Mouse (Mus musculus) forebrain, embryonic 12.5 days (tissue): ENCODE results near the gene Slc6a13. TPM values are rescaled to one million over a fixed set of nuclear protein-coding genes. Genes with fewer than 3 reads are reported as not detected.
A peak's percentile ranks its signal among the peaks of the same experiment; 100 is the strongest.

Experiments used
- ATAC-seq: fragments of 200-750 bp; cut with Nextera tagmentation; 2 replicates; pipeline ENCODE4 v1.8.0; 2017; ENCODE audit warnings: moderate TSS enrichment; ENCODE audit not compliant: low FRiP score
- H3K27ac ChIP-seq: fragments of 300-500 bp; sonication (generic); 2 replicates; pipeline ENCODE4 v1.5.1; 2016; ENCODE audit warnings: mild to moderate bottlenecking
- H3K27me3 ChIP-seq: fragments of 300-500 bp; sonication (generic); 2 replicates; pipeline ENCODE4 v1.6.1; 2016; ENCODE audit warnings: mild to moderate bottlenecking
- H3K36me3 ChIP-seq: fragments of 300-500 bp; sonication (generic); replicated peaks from 2 replicates; pipeline ENCODE4 v1.6.1; 2016; ENCODE audit warnings: mild to moderate bottlenecking
- H3K4me1 ChIP-seq: fragments of 300-500 bp; sonication (generic); 2 replicates; pipeline ENCODE4 v1.6.1; 2016
- H3K4me2 ChIP-seq: fragments of 300-500 bp; sonication (generic); 2 replicates; pipeline ENCODE4 v1.6.1; 2016; ENCODE audit warnings: mild to moderate bottlenecking, moderate library complexity
- H3K4me3 ChIP-seq: fragments of 300-500 bp; sonication (generic); replicated peaks from 2 replicates; pipeline ENCODE4 v1.5.1; 2016; ENCODE audit warnings: mild to moderate bottlenecking
- H3K9ac ChIP-seq: fragments of 300-500 bp; sonication (generic); 2 replicates; pipeline ENCODE4 v1.6.1; 2016; ENCODE audit warnings: mild to moderate bottlenecking
- H3K9me3 ChIP-seq: fragments of 300-500 bp; sonication (generic); 2 replicates; pipeline ENCODE4 v1.6.1; 2016
- WGBS: fragments of 180-500 bp; shearing (Covaris S2); methylation state at CpG from one replicate; pipeline ENCODE4 v1.1.7; 2016; 5-methylcytosine and 5-hydroxymethylcytosine counted together
- polyA plus RNA-seq: library from polyadenylated mRNA; unstranded; fragments of >200 nt; fragmentation: Nextera tagmentation; extraction: Ambion mirVana; gene quantifications from 2 replicates; pipeline ENCODE4 v1.2.1, GENCODE M21; 2016

Gene Slc6a13
- polyA plus RNA-seq, 1 experiment from 2014 or later = 1.6 TPM

GRCm38 (mm10) chr6:121335841-121336240 is 35.8 kb downstream of the Slc6a13 start:
- no peaks in the 10 kb centered on the region for H3K9me3 ChIP-seq
- no peak overlapping the region for H3K27ac ChIP-seq
- WGBS = 90% methylated on average over 9 of the region's 9 CpGs
- H3K27me3 ChIP-seq = peaks cover 3% of the 10 kb centered on the region
- no peaks in the 10 kb centered on the region; the same call in 1 of the 2 replicates for H3K4me1 ChIP-seq
- no peaks in the 10 kb centered on the region for H3K36me3 ChIP-seq
- no peak for ATAC-seq
- H3K4me3 ChIP-seq = no peak overlapping the region
- H3K4me2 ChIP-seq = no peak overlapping the region
- H3K9ac ChIP-seq = no peak overlapping the region

DNA sequence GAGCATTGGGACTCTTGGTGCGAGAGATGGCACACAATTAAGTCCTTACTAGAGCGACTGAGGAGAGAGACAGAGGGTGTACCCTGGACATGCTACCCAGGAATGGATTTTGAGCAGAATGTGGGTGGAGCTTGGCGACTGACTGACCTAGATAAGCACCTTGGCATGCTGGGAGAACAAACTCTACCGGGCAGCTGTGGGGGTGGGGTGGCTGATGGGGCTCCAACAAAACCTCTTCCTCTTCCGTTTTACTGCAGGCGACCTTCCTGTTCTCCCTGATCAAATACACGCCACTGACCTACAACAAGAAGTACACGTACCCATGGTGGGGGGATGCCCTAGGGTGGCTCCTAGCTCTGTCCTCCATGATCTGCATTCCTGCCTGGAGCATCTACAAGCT is 36.5 kb downstream of the Slc6a13 start:
- Histone ChIP-seq H3K36me3 (no peaks in the 10 kb centered on the region), H3K4me3 (no peak overlapping the region), H3K4me2 (no peak overlapping the region), H3K9me3 (no peaks in the 10 kb centered on the region), H3K9ac (no peak overlapping the region), H3K27me3 (peaks cover 3% of the 10 kb centered on the region), H3K4me1 (no peaks in the 10 kb centered on the region; the same call in 1 of the 2 replicates), H3K27ac (no peak overlapping the region)
- WGBS = 77% methylated on average over 8 of the region's 8 CpGs
- no peak for ATAC-seq

DNA sequence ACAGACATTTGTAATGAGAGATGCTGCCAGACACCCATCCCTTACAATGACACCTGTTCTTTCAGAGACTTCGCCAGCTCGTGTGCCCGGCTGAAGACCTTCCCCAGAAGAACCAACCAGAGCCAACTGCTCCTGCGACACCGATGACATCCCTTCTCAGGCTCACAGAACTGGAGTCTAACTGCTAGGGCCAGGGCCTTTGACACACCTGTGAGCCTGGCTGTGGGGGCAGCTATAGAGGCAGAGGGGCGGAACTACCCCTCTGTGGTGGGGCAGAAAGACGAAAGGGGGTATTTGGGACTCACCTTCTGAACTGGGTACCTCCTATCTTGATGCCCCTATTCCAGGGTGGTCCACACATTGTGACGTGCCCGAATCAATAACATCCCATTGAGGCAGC is 37.2 kb downstream of the Slc6a13 start:
- Histone ChIP-seq H3K9ac (no peak overlapping the region), H3K36me3 (no peaks in the 10 kb centered on the region), H3K4me2 (no peak overlapping the region), H3K27me3 (peaks cover 3% of the 10 kb centered on the region), H3K4me3 (no peak overlapping the region), H3K27ac (no peak overlapping the region), H3K9me3 (no peaks in the 10 kb centered on the region), H3K4me1 (no peaks in the 10 kb centered on the region; the same call in 1 of the 2 replicates)
- 93% methylated on average over 9 of the region's 9 CpGs for WGBS
- ATAC-seq = no peak

- 28% methylated on average over 3 of the region's 3 CpGs for WGBS
- Histone ChIP-seq H3K4me2 (no peak overlapping the region), H3K4me3 (no peak overlapping the region), H3K27ac (no peak overlapping the region), H3K4me1 (no peaks in the 10 kb centered on the region; the same call in 1 of the 2 replicates), H3K27me3 (peaks cover 8% of the 10 kb centered on the region), H3K36me3 (no peaks in the 10 kb centered on the region), H3K9me3 (no peaks in the 10 kb centered on the region), H3K9ac (no peak overlapping the region)
- ATAC-seq = peak; percentile 74
Observed at GRCm38 (mm10) chr6:121337770-121338518, 37.9 kb downstream of the Slc6a13 start.

GRCm38 (mm10) chr6:121338519-121338896 is 38.5 kb downstream of the Slc6a13 start:
- Histone ChIP-seq H3K4me3 (no peak overlapping the region), H3K27me3 (peaks cover 8% of the 10 kb centered on the region), H3K9ac (no peak overlapping the region), H3K27ac (no peak overlapping the region), H3K9me3 (no peaks in the 10 kb centered on the region), H3K36me3 (no peaks in the 10 kb centered on the region), H3K4me2 (no peak overlapping the region), H3K4me1 (no peaks in the 10 kb centered on the region; the same call in 1 of the 2 replicates)
- WGBS = 62% methylated on average over 4 of the region's 4 CpGs
- ATAC-seq = no peak

- no peaks in the 10 kb centered on the region for H3K36me3 ChIP-seq
- no peak for ATAC-seq
- no peak overlapping the region for H3K4me3 ChIP-seq
- no peaks in the 10 kb centered on the region; the same call in 1 of the 2 replicates for H3K4me1 ChIP-seq
- H3K4me2 ChIP-seq = no peak overlapping the region
- H3K9ac ChIP-seq = no peak overlapping the region
- H3K27ac ChIP-seq = no peak overlapping the region
- WGBS = 86% methylated on average over 6 of the region's 6 CpGs
- H3K9me3 ChIP-seq = no peaks in the 10 kb centered on the region
- peaks cover 16% of the 10 kb centered on the region for H3K27me3 ChIP-seq
Observed at GRCm38 (mm10) chr6:121341650-121342049, 41.6 kb downstream of the Slc6a13 start.

DNA sequence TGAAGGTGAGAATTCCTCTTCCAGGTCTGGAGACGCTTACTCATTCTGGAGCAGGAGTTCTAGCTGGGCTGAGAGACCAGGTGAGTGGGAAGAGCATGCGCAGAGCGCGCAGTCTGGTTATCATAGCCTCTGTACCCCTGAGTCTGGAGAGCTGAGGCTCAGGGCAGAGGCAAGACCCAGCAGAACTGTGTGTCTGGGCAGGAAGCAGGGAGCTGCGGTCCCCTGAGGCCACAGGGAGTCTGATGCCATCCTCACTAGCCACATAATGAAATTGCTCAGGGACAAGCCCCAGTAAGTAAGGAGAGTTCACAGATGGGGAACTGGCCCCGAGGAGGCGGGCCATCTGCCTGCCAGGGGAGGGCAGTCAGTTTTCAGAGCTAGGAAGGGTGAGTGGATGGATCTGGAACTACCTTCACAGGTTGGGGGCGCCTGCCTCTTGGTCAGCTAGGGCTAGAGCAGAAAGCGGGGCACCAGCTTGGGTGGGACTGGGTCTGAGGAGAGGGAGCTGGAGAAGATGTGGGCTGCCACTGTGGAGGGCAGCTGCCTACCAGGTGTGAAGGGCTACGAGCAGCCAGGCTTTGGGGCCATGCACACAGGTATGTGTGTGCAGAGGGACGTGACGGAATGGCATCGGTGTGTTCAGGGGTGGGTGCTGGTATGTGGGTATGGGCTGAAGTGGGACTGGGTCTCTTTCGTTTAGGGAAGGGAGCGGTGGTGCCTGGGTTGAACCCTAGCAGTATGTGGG is 43.2 kb downstream of the Slc6a13 start, which contains the start of gene Slc6a12:
Gene Slc6a12 (plus strand): TSS at position 51 of the 745 bp plus-strand sequence.
- Histone ChIP-seq H3K27me3 (peaks cover 16% of the 10 kb centered on the region; the same call in 1 of the 2 replicates), H3K4me2 (no peak within 1 kb of the TSS), H3K27ac (no peak within 1 kb of the TSS), H3K4me1 (no peaks in the 10 kb centered on the region; the same call in 1 of the 2 replicates), H3K36me3 (no peaks in the 10 kb centered on the region), H3K9ac (no peak within 1 kb of the TSS), H3K4me3 (no peak within 1 kb of the TSS), H3K9me3 (no peaks in the 10 kb centered on the region)
- no peak for ATAC-seq
- WGBS = 78% methylated on average over 15 of the region's 15 CpGs

- 73% methylated on average over 6 of the region's 6 CpGs for WGBS
- no peak overlapping the region for H3K9ac ChIP-seq
- no peak overlapping the region for H3K27ac ChIP-seq
- no peaks in the 10 kb centered on the region for H3K4me1 ChIP-seq
- no peak overlapping the region for H3K4me2 ChIP-seq
- H3K36me3 ChIP-seq = no peaks in the 10 kb centered on the region
- peaks cover 16% of the 10 kb centered on the region; the same call in 1 of the 2 replicates for H3K27me3 ChIP-seq
- ATAC-seq = no peak
- H3K4me3 ChIP-seq = no peak overlapping the region
- no peaks in the 10 kb centered on the region for H3K9me3 ChIP-seq
Observed at GRCm38 (mm10) chr6:121343771-121344123, 43.7 kb downstream of the Slc6a13 start.

DNA sequence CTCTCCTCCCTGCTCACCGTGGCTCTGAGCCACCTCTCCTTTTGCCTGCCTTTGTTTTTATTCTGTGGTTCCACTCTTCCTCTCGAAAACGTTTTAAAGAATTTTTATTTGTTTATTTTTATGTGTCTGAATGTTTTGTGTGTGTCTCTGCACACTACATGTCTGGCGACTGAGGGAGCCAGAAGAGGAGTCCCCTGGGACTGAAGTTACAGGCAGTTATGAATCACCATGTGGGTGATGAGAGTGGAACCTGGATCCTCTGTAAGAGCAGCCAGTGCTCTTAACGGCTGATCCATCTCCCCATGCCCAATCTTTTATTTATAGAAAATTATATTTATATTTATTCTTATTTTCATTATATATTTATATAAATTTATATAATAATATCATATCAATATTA is 44.3 kb downstream of the Slc6a13 start:
- H3K27ac ChIP-seq = no peak overlapping the region
- no peak overlapping the region for H3K4me2 ChIP-seq
- no peaks in the 10 kb centered on the region for H3K36me3 ChIP-seq
- H3K4me1 ChIP-seq = no peaks in the 10 kb centered on the region
- peaks cover 13% of the 10 kb centered on the region; the same call in 1 of the 2 replicates for H3K27me3 ChIP-seq
- no peaks in the 10 kb centered on the region for H3K9me3 ChIP-seq
- H3K4me3 ChIP-seq = no peak overlapping the region
- no peak overlapping the region for H3K9ac ChIP-seq
- ATAC-seq = no peak
- WGBS = 71% methylated on average over 5 of the region's 5 CpGs

GRCm38 (mm10) chr6:121346428-121346827 is 46.4 kb downstream of the Slc6a13 start:
- Histone ChIP-seq H3K27me3 (peaks cover 13% of the 10 kb centered on the region; the same call in 1 of the 2 replicates), H3K36me3 (no peaks in the 10 kb centered on the region), H3K9me3 (no peaks in the 10 kb centered on the region), H3K27ac (no peak overlapping the region), H3K4me1 (no peaks in the 10 kb centered on the region), H3K4me2 (no peak overlapping the region), H3K4me3 (no peak overlapping the region), H3K9ac (no peak overlapping the region)
- 45% methylated on average over 8 of the region's 8 CpGs for WGBS
- no peak for ATAC-seq

- no peaks in the 10 kb centered on the region for H3K9me3 ChIP-seq
- no peak for ATAC-seq
Observed at GRCm38 (mm10) chr6:121352276-121352675, 52.2 kb downstream of the Slc6a13 start.

GRCm38 (mm10) chr6:121356041-121356440 is 56.0 kb downstream of the Slc6a13 start:
- Histone ChIP-seq H3K4me3 (no peak overlapping the region), H3K27me3 (0 out of 2 replicates have a peak, but pooled peaks cover 3% of the 10 kb centered on the region), H3K4me2 (no peak overlapping the region), H3K36me3 (no peaks in the 10 kb centered on the region), H3K4me1 (peaks cover 8% of the 10 kb centered on the region), H3K27ac (no peak overlapping the region), H3K9ac (no peak overlapping the region), H3K9me3 (no peaks in the 10 kb centered on the region)
- no peak for ATAC-seq
- 79% methylated on average over 1 of the region's 1 CpGs for WGBS

More at GRCm38 (mm10) chr6:121352276-121352675, 52.2 kb downstream of the Slc6a13 start:
- Histone ChIP-seq H3K4me1 (peaks cover 8% of the 10 kb centered on the region), H3K27ac (no peak overlapping the region), H3K27me3 (no peaks in the 10 kb centered on the region), H3K9ac (no peak overlapping the region), H3K4me2 (no peak overlapping the region), H3K36me3 (no peaks in the 10 kb centered on the region), H3K4me3 (no peak overlapping the region)
- WGBS = 18% methylated on average over 2 of the region's 2 CpGs
